Mouse (Mus musculus) forebrain, embryonic 16.5 days (tissue): ENCODE measurements around the gene Tmem205. TPM values are rescaled to one million over a fixed set of nuclear protein-coding genes. Genes with fewer than 3 reads are reported as not detected.

Experiments used
- ATAC-seq: fragments of 200-750 bp; cut with Nextera tagmentation; 2 replicates; pipeline ENCODE4 v1.8.0; 2017; ENCODE audit warnings: mild to moderate bottlenecking, moderate library complexity
- H3K27ac ChIP-seq: fragments of 300-500 bp; sonication (generic); 2 replicates; pipeline ENCODE4 v1.5.1; 2014; ENCODE audit warnings: low read length, control low read depth
- H3K27me3 ChIP-seq: fragments of 300-500 bp; sonication (generic); replicated peaks from 2 replicates; pipeline ENCODE4 v1.6.1; 2014; ENCODE audit warnings: low read length; ENCODE audit not compliant: control insufficient read depth, insufficient read depth
- H3K36me3 ChIP-seq: fragments of 300-500 bp; sonication (generic); 2 replicates; pipeline ENCODE4 v1.6.1; 2014; ENCODE audit not compliant: control insufficient read depth, insufficient read depth
- H3K4me1 ChIP-seq: fragments of 300-500 bp; sonication (generic); replicated peaks from 2 replicates; pipeline ENCODE4 v1.6.1; 2014; ENCODE audit warnings: low read length; ENCODE audit not compliant: control insufficient read depth, insufficient read depth
- H3K4me2 ChIP-seq: fragments of 300-500 bp; sonication (generic); 2 replicates; pipeline ENCODE4 v1.6.1; 2014; ENCODE audit warnings: mild to moderate bottlenecking, low read length, control low read depth
- H3K4me3 ChIP-seq: fragments of 300-500 bp; sonication (generic); replicated peaks from 2 replicates; pipeline ENCODE4 v1.5.1; 2014; ENCODE audit warnings: mild to moderate bottlenecking, low read length, control low read depth
- H3K9ac ChIP-seq: fragments of 300-500 bp; sonication (generic); replicated peaks from 2 replicates; pipeline ENCODE4 v1.6.1; 2014; ENCODE audit warnings: low read depth, low read length, control low read depth
- H3K9me3 ChIP-seq: fragments of 300-500 bp; sonication (generic); 2 replicates; pipeline ENCODE4 v1.6.1; 2016; ENCODE audit warnings: low read length; ENCODE audit not compliant: control insufficient read depth
- WGBS: fragments of 180-500 bp; shearing (Covaris S2); extraction: QIAGEN DNeasy Blood & Tissue Kit; methylation state at CpG from one replicate; pipeline ENCODE4 v1.1.7; 2014; 5-methylcytosine and 5-hydroxymethylcytosine counted together
- polyA plus RNA-seq: library from polyadenylated mRNA; unstranded; fragments of >200 nt; fragmentation: Nextera tagmentation; extraction: Ambion mirVana; gene quantifications from 2 replicates; pipeline ENCODE4 v1.2.1, GENCODE M21; 2015

Gene Tmem205
- polyA plus RNA-seq, 1 experiment from 2014 or later, result 54.8 TPM

- peaks cover 38% of the 10 kb centered on the region for H3K27me3 ChIP-seq
- H3K36me3 ChIP-seq, result no peaks in the 10 kb centered on the region
- no peak overlapping the region for H3K27ac ChIP-seq
- no peak overlapping the region for H3K9ac ChIP-seq
- ATAC-seq, result no peak
- 49% methylated on average over 9 of the region's 9 CpGs for WGBS
- peaks cover 24% of the 10 kb centered on the region for H3K4me1 ChIP-seq
- H3K4me2 ChIP-seq, result no peak overlapping the region
- H3K9me3 ChIP-seq, result no peaks in the 10 kb centered on the region
- H3K4me3 ChIP-seq, result no peak overlapping the region
Measured at GRCm38 (mm10) chr9:21960135-21960534, 32.8 kb upstream of the Tmem205 start.

GRCm38 (mm10) chr9:21959244-21959643 is 31.9 kb upstream of the Tmem205 start:
- H3K27me3 ChIP-seq, result peaks cover 38% of the 10 kb centered on the region
- no peak overlapping the region for H3K27ac ChIP-seq
- peaks cover 29% of the 10 kb centered on the region for H3K4me1 ChIP-seq
- H3K36me3 ChIP-seq, result no peaks in the 10 kb centered on the region
- WGBS, result 90% methylated on average over 7 of the region's 7 CpGs
- H3K9me3 ChIP-seq, result no peaks in the 10 kb centered on the region
- no peak overlapping the region for H3K4me2 ChIP-seq
- H3K9ac ChIP-seq, result no peak overlapping the region
- no peak for ATAC-seq
- H3K4me3 ChIP-seq, result no peak overlapping the region

GRCm38 (mm10) chr9:21958372-21958771 is 31.0 kb upstream of the Tmem205 start:
- H3K4me3 ChIP-seq, result no peak overlapping the region
- H3K9me3 ChIP-seq, result no peaks in the 10 kb centered on the region
- H3K27me3 ChIP-seq, result peaks cover 37% of the 10 kb centered on the region
- H3K4me2 ChIP-seq, result no peak overlapping the region
- ATAC-seq, result no peak
- WGBS, result 89% methylated on average over 5 of the region's 5 CpGs
- H3K4me1 ChIP-seq, result peaks cover 37% of the 10 kb centered on the region
- H3K36me3 ChIP-seq, result no peaks in the 10 kb centered on the region
- no peak overlapping the region for H3K9ac ChIP-seq
- H3K27ac ChIP-seq, result no peak overlapping the region

- Histone ChIP-seq H3K27ac (peak within 1 kb of the TSS; percentile 97), H3K9me3 (no peaks in the 10 kb centered on the region), H3K36me3 (no peaks in the 10 kb centered on the region), H3K4me3 (peak within 1 kb of the TSS; percentile 78), H3K9ac (peak within 1 kb of the TSS; percentile 90), H3K4me1 (peaks cover 25% of the 10 kb centered on the region), H3K4me2 (peak within 1 kb of the TSS; percentile 75), H3K27me3 (peaks cover 13% of the 10 kb centered on the region)
- peak; percentile 98 for ATAC-seq
- WGBS, result under 1% methylated on average over 54 of the region's 54 CpGs
Measured at GRCm38 (mm10) chr9:21955570-21956281, 28.4 kb upstream of the Tmem205 start, which contains the start of gene Swsap1. TSS of gene Swsap1 (plus strand) at chr9:21955755.

GRCm38 (mm10) chr9:21955225-21955569 is 27.8 kb upstream of the Tmem205 start:
- WGBS, result 3% methylated on average over 18 of the region's 18 CpGs
- peaks cover 25% of the 10 kb centered on the region for H3K4me1 ChIP-seq

GRCm38 (mm10) chr9:21954635-21955034 is 27.3 kb upstream of the Tmem205 start:
- Histone ChIP-seq H3K27ac (no peak overlapping the region), H3K36me3 (no peaks in the 10 kb centered on the region), H3K9me3 (no peaks in the 10 kb centered on the region), H3K4me2 (peak overlapping the region; percentile 68; the same call in 1 of the 2 replicates), H3K4me3 (no peak overlapping the region), H3K9ac (no peak overlapping the region), H3K4me1 (peaks cover 25% of the 10 kb centered on the region), H3K27me3 (peaks cover 4% of the 10 kb centered on the region; the same call in 1 of the 2 replicates)
- no peak for ATAC-seq
- WGBS, result 83% methylated on average over 3 of the region's 3 CpGs

More at GRCm38 (mm10) chr9:21955225-21955569, 27.8 kb upstream of the Tmem205 start:
- no peaks in the 10 kb centered on the region for H3K9me3 ChIP-seq
- H3K27me3 ChIP-seq, result peaks cover 8% of the 10 kb centered on the region
- peak; percentile 34 for ATAC-seq
- H3K4me2 ChIP-seq, result peak overlapping the region; percentile 68
- H3K9ac ChIP-seq, result peak overlapping the region; percentile 90
- peak overlapping the region; percentile 78 for H3K4me3 ChIP-seq
- H3K36me3 ChIP-seq, result no peaks in the 10 kb centered on the region
- peak overlapping the region; percentile 97 for H3K27ac ChIP-seq

GRCm38 (mm10) chr9:21953600-21953999 is 26.2 kb upstream of the Tmem205 start:
- Histone ChIP-seq H3K4me1 (peaks cover 25% of the 10 kb centered on the region), H3K9ac (no peak overlapping the region), H3K27me3 (no peaks in the 10 kb centered on the region), H3K4me3 (no peak overlapping the region), H3K4me2 (no peak overlapping the region), H3K9me3 (no peaks in the 10 kb centered on the region), H3K27ac (peak overlapping the region; percentile 59), H3K36me3 (no peaks in the 10 kb centered on the region)
- no peak for ATAC-seq
- WGBS, result 2% methylated on average over 3 of the region's 3 CpGs

GRCm38 (mm10) chr9:21951977-21952376 is 24.6 kb upstream of the Tmem205 start:
- 75% methylated on average over 3 of the region's 3 CpGs for WGBS
- ATAC-seq, result no peak
- Histone ChIP-seq H3K4me2 (no peak overlapping the region), H3K9me3 (no peaks in the 10 kb centered on the region), H3K27me3 (peaks cover 3% of the 10 kb centered on the region; the same call in 1 of the 2 replicates), H3K4me3 (no peak overlapping the region), H3K27ac (no peak overlapping the region), H3K36me3 (peaks cover 3% of the 10 kb centered on the region; the same call in 1 of the 2 replicates), H3K9ac (no peak overlapping the region), H3K4me1 (peaks cover 25% of the 10 kb centered on the region)

GRCm38 (mm10) chr9:21950322-21950721 is 23.0 kb upstream of the Tmem205 start:
- no peak for ATAC-seq
- Histone ChIP-seq H3K27me3 (peaks cover 3% of the 10 kb centered on the region; the same call in 1 of the 2 replicates), H3K4me3 (no peak overlapping the region), H3K9me3 (no peaks in the 10 kb centered on the region), H3K4me1 (peaks cover 19% of the 10 kb centered on the region), H3K9ac (no peak overlapping the region), H3K36me3 (peaks cover 5% of the 10 kb centered on the region; the same call in 1 of the 2 replicates), H3K4me2 (no peak overlapping the region), H3K27ac (no peak overlapping the region)
- WGBS, result 19% methylated on average over 11 of the region's 11 CpGs
